Mouse (Mus musculus): Measurements from ENCODE around the gene Rpap2. TPM values are rescaled to one million over a fixed set of nuclear protein-coding genes. Genes with fewer than 3 reads are reported as not detected.

Rpap2 gene
- polyA plus RNA-seq (2011; ENCODE audit: insufficient read depth, insufficient read length, low read depth, missing spikeins): 42.9 and 47.0 TPM in 2 replicates

GRCm38 (mm10) chr5:107597301-107598077 is at the start of gene Rpap2, which contains the start of gene Glmn:
Gene Rpap2 (plus strand): TSS chr5:107597373.
Gene Glmn (minus strand): TSS chr5:107597888.
- H3K4me1 ChIP-seq (ENCODE audit: control insufficient read depth, insufficient read depth, low read length): peaks cover 2% of the 10 kb centered on the region
- no peaks in the 10 kb centered on the region for H3K27me3 ChIP-seq (ENCODE audit: control insufficient read depth, insufficient read depth, low read length, poor library complexity, severe bottlenecking)
- H3K9me3 ChIP-seq (replicated peaks; ENCODE audit: control insufficient read depth, insufficient read depth, low read length, poor library complexity, severe bottlenecking): no peaks in the 10 kb centered on the region
- peak; percentile 91 for TF ChIP-seq POLR2A (IDR thresholded peaks at IDR 0.05; ENCODE audit: insufficient read depth, low read length)
- no peak for TF ChIP-seq EP300 (IDR thresholded peaks at IDR 0.05; ENCODE audit: insufficient read depth, low read depth, low read length)
- no peak for TF ChIP-seq CTCF (IDR thresholded peaks at IDR 0.05; ENCODE audit: low read depth, low read length)
- H3K36me3 ChIP-seq (ENCODE audit: control insufficient read depth, insufficient read depth, low read length, poor library complexity, severe bottlenecking): peaks cover 10% of the 10 kb centered on the region; the same call in 1 of the 2 replicates
- H3K4me3 ChIP-seq (ENCODE audit: low read depth, low read length): peak within 1 kb of the TSS; percentile 99
- peak within 1 kb of the TSS; percentile 15; the same call in 1 of the 2 replicates for H3K27ac ChIP-seq (ENCODE audit: insufficient read depth, low read length)
- peak within 1 kb of the TSS; percentile 83 for H3K9ac ChIP-seq (ENCODE audit: low read depth, poor library complexity, severe bottlenecking)

- no peaks in the 10 kb centered on the region for H3K36me3 ChIP-seq (ENCODE audit: control insufficient read depth, insufficient read depth, low read length, poor library complexity, severe bottlenecking)
- no peaks in the 10 kb centered on the region for H3K27me3 ChIP-seq (ENCODE audit: control insufficient read depth, insufficient read depth, low read length, poor library complexity, severe bottlenecking)
- no peaks in the 10 kb centered on the region for H3K9me3 ChIP-seq (replicated peaks; ENCODE audit: control insufficient read depth, insufficient read depth, low read length, poor library complexity, severe bottlenecking)
- TF ChIP-seq EP300 (IDR thresholded peaks at IDR 0.05; ENCODE audit: insufficient read depth, low read depth, low read length) (no peak), CTCF (IDR thresholded peaks at IDR 0.05; ENCODE audit: low read depth, low read length) (no peak), POLR2A (IDR thresholded peaks at IDR 0.05; ENCODE audit: insufficient read depth, low read length) (no peak)
- no peak overlapping the region for H3K9ac ChIP-seq (ENCODE audit: low read depth, poor library complexity, severe bottlenecking)
- no peak overlapping the region for H3K4me3 ChIP-seq (ENCODE audit: low read depth, low read length)
- H3K27ac ChIP-seq (ENCODE audit: insufficient read depth, low read length): no peak overlapping the region
- no peaks in the 10 kb centered on the region for H3K4me1 ChIP-seq (ENCODE audit: control insufficient read depth, insufficient read depth, low read length)
Measured at GRCm38 (mm10) chr5:107547955-107548354, 49.2 kb upstream of the Rpap2 start.

- Histone ChIP-seq H3K36me3 (ENCODE audit: control insufficient read depth, insufficient read depth, low read length, poor library complexity, severe bottlenecking) (no peaks in the 10 kb centered on the region), H3K27ac (ENCODE audit: insufficient read depth, low read length) (no peak overlapping the region), H3K4me3 (ENCODE audit: low read depth, low read length) (no peak overlapping the region), H3K9ac (ENCODE audit: low read depth, poor library complexity, severe bottlenecking) (no peak overlapping the region), H3K4me1 (ENCODE audit: control insufficient read depth, insufficient read depth, low read length) (no peaks in the 10 kb centered on the region), H3K9me3 (replicated peaks; ENCODE audit: control insufficient read depth, insufficient read depth, low read length, poor library complexity, severe bottlenecking) (no peaks in the 10 kb centered on the region), H3K27me3 (ENCODE audit: control insufficient read depth, insufficient read depth, low read length, poor library complexity, severe bottlenecking) (no peaks in the 10 kb centered on the region)
- TF ChIP-seq POLR2A (IDR thresholded peaks at IDR 0.05; ENCODE audit: insufficient read depth, low read length): no peak
Measured at GRCm38 (mm10) chr5:107548444-107548843, 48.7 kb upstream of the Rpap2 start.

- no peak overlapping the region for H3K27ac ChIP-seq (ENCODE audit: insufficient read depth, low read length)
- H3K36me3 ChIP-seq (ENCODE audit: control insufficient read depth, insufficient read depth, low read length, poor library complexity, severe bottlenecking): no peaks in the 10 kb centered on the region
- no peak for TF ChIP-seq EP300 (IDR thresholded peaks at IDR 0.05; ENCODE audit: insufficient read depth, low read depth, low read length)
- no peak for TF ChIP-seq CTCF (IDR thresholded peaks at IDR 0.05; ENCODE audit: low read depth, low read length)
- TF ChIP-seq POLR2A (IDR thresholded peaks at IDR 0.05; ENCODE audit: insufficient read depth, low read length): no peak
- H3K9me3 ChIP-seq (replicated peaks; ENCODE audit: control insufficient read depth, insufficient read depth, low read length, poor library complexity, severe bottlenecking): no peaks in the 10 kb centered on the region
- no peak overlapping the region for H3K4me3 ChIP-seq (ENCODE audit: low read depth, low read length)
- no peaks in the 10 kb centered on the region for H3K4me1 ChIP-seq (ENCODE audit: control insufficient read depth, insufficient read depth, low read length)
- no peaks in the 10 kb centered on the region for H3K27me3 ChIP-seq (ENCODE audit: control insufficient read depth, insufficient read depth, low read length, poor library complexity, severe bottlenecking)
- H3K9ac ChIP-seq (ENCODE audit: low read depth, poor library complexity, severe bottlenecking): no peak overlapping the region
Measured at GRCm38 (mm10) chr5:107554336-107554735, 42.8 kb upstream of the Rpap2 start.

GRCm38 (mm10) chr5:107556969-107557368 is 40.2 kb upstream of the Rpap2 start:
- Histone ChIP-seq H3K9me3 (replicated peaks; ENCODE audit: control insufficient read depth, insufficient read depth, low read length, poor library complexity, severe bottlenecking) (no peaks in the 10 kb centered on the region), H3K4me1 (ENCODE audit: control insufficient read depth, insufficient read depth, low read length) (no peaks in the 10 kb centered on the region), H3K4me3 (ENCODE audit: low read depth, low read length) (no peak overlapping the region), H3K9ac (ENCODE audit: low read depth, poor library complexity, severe bottlenecking) (no peak overlapping the region), H3K27ac (ENCODE audit: insufficient read depth, low read length) (no peak overlapping the region), H3K36me3 (ENCODE audit: control insufficient read depth, insufficient read depth, low read length, poor library complexity, severe bottlenecking) (peaks cover 5% of the 10 kb centered on the region), H3K27me3 (ENCODE audit: control insufficient read depth, insufficient read depth, low read length, poor library complexity, severe bottlenecking) (no peaks in the 10 kb centered on the region)
- TF ChIP-seq POLR2A (IDR thresholded peaks at IDR 0.05; ENCODE audit: insufficient read depth, low read length) (no peak), CTCF (IDR thresholded peaks at IDR 0.05; ENCODE audit: low read depth, low read length) (no peak), EP300 (IDR thresholded peaks at IDR 0.05; ENCODE audit: insufficient read depth, low read depth, low read length) (no peak)

GRCm38 (mm10) chr5:107569148-107569547 is 28.0 kb upstream of the Rpap2 start:
- Histone ChIP-seq H3K9me3 (replicated peaks; ENCODE audit: control insufficient read depth, insufficient read depth, low read length, poor library complexity, severe bottlenecking) (0 out of 2 replicates have a peak, but pooled peaks cover 2% of the 10 kb centered on the region), H3K36me3 (ENCODE audit: control insufficient read depth, insufficient read depth, low read length, poor library complexity, severe bottlenecking) (no peaks in the 10 kb centered on the region), H3K4me3 (ENCODE audit: low read depth, low read length) (no peak overlapping the region), H3K27ac (ENCODE audit: insufficient read depth, low read length) (no peak overlapping the region), H3K27me3 (ENCODE audit: control insufficient read depth, insufficient read depth, low read length, poor library complexity, severe bottlenecking) (no peaks in the 10 kb centered on the region), H3K4me1 (ENCODE audit: control insufficient read depth, insufficient read depth, low read length) (no peaks in the 10 kb centered on the region), H3K9ac (ENCODE audit: low read depth, poor library complexity, severe bottlenecking) (no peak overlapping the region)
- TF ChIP-seq CTCF (IDR thresholded peaks at IDR 0.05; ENCODE audit: low read depth, low read length) (no peak), EP300 (IDR thresholded peaks at IDR 0.05; ENCODE audit: insufficient read depth, low read depth, low read length) (no peak), POLR2A (IDR thresholded peaks at IDR 0.05; ENCODE audit: insufficient read depth, low read length) (no peak)

All from ES-Bruce4 (cell line).